Mouse (Mus musculus) lung, adult 18-20 months (tissue): Measurements from ENCODE around the gene Ugt1a7c.

ENCODE experiments used
- DNase-seq, 2 experiments: peaks; one replicate each; pipeline ENCODE4 v3.0.0; 2022; ENCODE audit warnings: mixed read lengths in 2 of 2

The Ugt1a7c gene

DNA sequence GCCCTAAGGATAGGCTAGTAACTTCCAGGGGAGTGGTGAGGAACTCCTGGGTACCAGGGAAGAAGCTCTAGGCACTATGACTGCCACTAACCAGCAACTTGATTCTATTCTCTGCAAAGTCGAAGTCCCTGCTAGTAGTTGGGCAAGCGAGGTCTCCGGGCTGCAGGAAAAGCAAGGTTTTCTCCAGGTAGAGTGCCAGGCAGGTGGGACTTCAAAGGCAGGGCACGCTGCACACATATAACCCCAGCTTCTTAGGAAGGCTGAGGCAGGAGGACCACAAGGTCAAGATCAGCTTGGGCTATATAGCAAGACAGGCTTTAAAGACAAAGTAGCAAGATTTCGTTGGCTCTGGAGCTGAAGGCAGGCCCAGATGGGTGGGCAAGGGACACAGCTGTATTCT, 168.9 kb downstream of the Ugt1a7c start:
- no peak for DNase-seq

DNA sequence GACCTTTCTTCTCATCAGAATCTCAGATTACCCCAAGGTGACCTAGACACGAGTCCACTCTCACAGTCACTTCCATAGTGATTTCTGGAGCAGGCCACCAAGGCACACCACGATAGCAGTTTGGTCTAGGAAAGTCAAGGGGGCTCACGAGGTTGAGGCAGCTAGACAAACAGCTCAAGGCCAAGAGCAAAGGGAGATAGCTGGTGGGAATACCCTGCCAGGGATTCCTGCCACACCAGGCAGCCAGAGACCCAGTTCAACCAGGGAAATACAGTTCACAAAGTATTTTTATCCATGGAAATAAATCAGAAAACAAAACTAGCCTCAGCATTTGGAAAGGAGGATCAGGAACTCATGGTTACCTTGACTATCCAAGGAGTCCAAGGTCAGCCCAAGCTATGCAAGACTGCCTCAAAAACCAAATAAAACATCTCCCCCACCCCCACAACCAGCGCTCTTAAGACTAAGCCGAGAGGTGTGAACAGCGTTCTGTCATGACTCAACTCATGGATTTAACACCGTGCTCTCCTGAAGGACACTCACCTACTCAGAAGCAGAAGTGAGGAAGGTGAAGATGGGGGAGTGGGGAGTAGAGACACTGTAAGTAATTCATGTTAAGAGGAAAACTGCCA, 169.5 kb downstream of the Ugt1a7c start:
- no peak for DNase-seq

DNA sequence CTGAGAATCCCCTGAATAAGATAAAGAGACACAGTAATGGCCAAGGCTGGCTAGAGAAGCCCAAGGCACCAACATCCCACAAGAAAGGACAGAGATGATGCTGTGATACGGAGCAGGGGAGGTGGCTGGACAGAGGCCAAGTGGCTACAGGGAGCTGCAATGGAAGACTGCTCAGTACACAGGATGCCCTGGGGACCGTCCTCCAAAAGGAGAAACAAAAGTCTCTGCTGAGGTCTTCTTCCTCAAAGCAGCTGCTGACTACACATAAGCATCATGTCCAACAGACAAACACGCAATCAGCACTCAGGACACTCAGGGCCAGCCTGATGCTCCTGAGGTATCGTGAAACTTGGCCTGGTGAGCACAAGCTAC, 170.0 kb downstream of the Ugt1a7c start:
- no peak for DNase-seq

DNA sequence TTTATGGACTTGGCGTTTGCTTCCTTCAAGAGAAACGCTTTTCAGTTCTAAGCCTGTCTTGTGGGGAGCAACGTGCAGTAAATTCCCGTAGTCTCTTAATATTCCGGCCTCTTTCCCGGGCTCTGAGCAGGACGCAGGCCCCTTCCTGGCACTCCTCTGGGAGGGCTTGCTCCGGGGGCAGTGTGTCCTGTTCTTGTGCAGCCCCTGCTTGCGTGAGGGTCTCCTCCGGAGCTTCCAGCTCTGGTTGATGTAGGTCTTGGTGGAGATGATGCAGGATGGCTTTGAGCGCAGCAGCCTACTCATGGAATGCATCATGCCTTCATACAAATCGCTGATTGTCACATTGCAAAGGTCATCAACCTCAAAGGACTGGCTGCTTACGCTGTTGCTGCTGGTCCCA, 171.3 kb downstream of the Ugt1a7c start:
- no peak for DNase-seq

DNA sequence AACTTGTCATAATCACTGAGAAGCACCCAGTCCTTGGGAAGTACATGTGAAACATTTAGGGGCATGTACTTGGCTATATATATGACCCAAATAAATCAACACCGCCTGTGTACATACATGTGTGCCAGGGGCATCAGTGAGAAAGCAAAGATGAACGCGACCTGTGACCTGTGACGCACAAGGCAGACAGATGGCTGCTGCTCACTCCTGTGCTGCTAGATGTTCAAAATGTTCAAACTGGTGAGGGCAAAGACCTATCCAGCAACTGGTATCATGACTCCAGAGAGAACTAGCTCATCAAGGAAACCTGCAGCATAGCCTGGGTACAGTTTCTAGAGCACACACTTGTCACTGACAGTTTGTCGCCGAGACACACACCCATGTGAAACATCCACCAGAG, 172.6 kb downstream of the Ugt1a7c start:
- no peak for DNase-seq

- peak in 1 of 2 experiments; percentile 9 for DNase-seq
Observed at GRCm38 (mm10) chr1:88268070-88268469, 173.2 kb downstream of the Ugt1a7c start.
